Mouse (Mus musculus) small intestine, adult 2 months (tissue): Measurements from ENCODE around the gene Tmem91.

Source experiments
- CTCF ChIP-seq: fragments of 200-500 bp; IDR thresholded peaks from 2 replicates; pipeline ENCODE4 v1.5.1; 2012; ENCODE audit warnings: low read depth, mild to moderate bottlenecking, control low read depth, inconsistent platforms, low read length, moderate library complexity, mixed read lengths; ENCODE audit not compliant: insufficient replicate concordance, insufficient read length; ENCODE audit errors: extremely low read depth
- POLR2A ChIP-seq: fragments of 200-500 bp; IDR thresholded peaks from 2 replicates; pipeline ENCODE4 v1.6.1; 2012; ENCODE audit warnings: low read depth, mild to moderate bottlenecking, control low read depth, inconsistent platforms, low read length, moderate library complexity

- no peak for TF ChIP-seq CTCF
- no peak for TF ChIP-seq POLR2A
These were observed 42.5 kb upstream of the Tmem91 start for GRCm38 (mm10) chr7:25717478-25717877.
